Mouse (Mus musculus) left cerebral cortex, adult 2 months (tissue): ENCODE data around the gene Il12rb1. TPM values are rescaled to one million over a fixed set of nuclear protein-coding genes. Genes with fewer than 3 reads are reported as not detected.

ENCODE experiments used
- DNase-seq, 2 experiments: peaks; one replicate each; pipeline ENCODE4 v3.0.0; 2021 to 2022; ENCODE audit warnings: low spot score in 2 of 2, mixed read lengths in 1 of 2; ENCODE audit errors: extremely low spot score in 1 of 2
- H3K27ac ChIP-seq: fragments of 200-600 bp; 2 replicates; pipeline ENCODE4 v1.8.1; 2022
- H3K4me3 ChIP-seq: fragments of 200-600 bp; 2 replicates; pipeline ENCODE4 v1.8.1; 2022
- CTCF ChIP-seq: fragments of 200-600 bp; IDR thresholded peaks from 2 replicates; pipeline ENCODE4 v1.8.1; 2022; ENCODE audit warnings: antibody characterized with exemption, mild to moderate bottlenecking, moderate library complexity
- intact Hi-C: fragments of 180-260 bp; cut with DNase I; formaldehyde crosslinking; loops from one replicate; pipeline ENCODE4 v1.15.1; 2025
- total RNA-seq, 2 experiments: library from RNA; stranded (reverse); gene quantifications; 2 replicates each; pipeline ENCODE4 v1.2.3; 2021

The Il12rb1 gene
- total RNA-seq, 2 experiments from 2014 or later = 0.77 to 0.82 TPM

GRCm38 (mm10) chr8:70802786-70803510 lies 5.3 kb upstream of the Il12rb1 start:
- intact Hi-C loops = no loop called here
- peak overlapping the region; percentile 72 for H3K4me3 ChIP-seq

GRCm38 (mm10) chr8:70803761-70804480 lies 4.3 kb upstream of the Il12rb1 start:
- TF ChIP-seq CTCF = no peak
- H3K27ac ChIP-seq = peak overlapping the region; percentile 90
- H3K4me3 ChIP-seq = peak overlapping the region; percentile 72
- peak; percentile 78 to 87 for DNase-seq
- intact Hi-C loops = loop anchor here (2.0 kb wide), 1 partner anchor 35 kb away; the partner anchor contains the start of gene Arrdc2

More at GRCm38 (mm10) chr8:70802786-70803510, 5.3 kb upstream of the Il12rb1 start:
- H3K27ac ChIP-seq = peak overlapping the region; percentile 90
- no peak; the same call in 1 of the 2 replicates for TF ChIP-seq CTCF
- no peak for DNase-seq

- intact Hi-C loops = loop anchor here (2.0 kb wide), 1 partner anchor 34 kb away; the partner anchor contains the start of gene Arrdc2
- peak; percentile 84 to 85 for DNase-seq
- TF ChIP-seq CTCF = no peak
- peak within 1 kb of the TSS; percentile 72 for H3K4me3 ChIP-seq
- H3K27ac ChIP-seq = peak within 1 kb of the TSS; percentile 90
These were observed 3.6 kb upstream of the Il12rb1 start, which contains the start of gene Mast3 for GRCm38 (mm10) chr8:70804481-70805206. Gene Mast3, minus strand, starts transcription at chr8:70805054.

- TF ChIP-seq CTCF = no peak
- Histone ChIP-seq H3K27ac (peak overlapping the region; percentile 67), H3K4me3 (no peak overlapping the region)
- DNase-seq = no peak
- intact Hi-C loops = no loop called here
These were observed 1.7 kb upstream of the Il12rb1 start for GRCm38 (mm10) chr8:70806541-70806940.

GRCm38 (mm10) chr8:70807304-70807703 lies 945 bp upstream of the Il12rb1 start:
- Histone ChIP-seq H3K27ac (peak overlapping the region; percentile 67; the same call in 1 of the 2 replicates), H3K4me3 (no peak overlapping the region)
- no peak for DNase-seq
- intact Hi-C loops = no loop called here
- TF ChIP-seq CTCF = no peak

DNA sequence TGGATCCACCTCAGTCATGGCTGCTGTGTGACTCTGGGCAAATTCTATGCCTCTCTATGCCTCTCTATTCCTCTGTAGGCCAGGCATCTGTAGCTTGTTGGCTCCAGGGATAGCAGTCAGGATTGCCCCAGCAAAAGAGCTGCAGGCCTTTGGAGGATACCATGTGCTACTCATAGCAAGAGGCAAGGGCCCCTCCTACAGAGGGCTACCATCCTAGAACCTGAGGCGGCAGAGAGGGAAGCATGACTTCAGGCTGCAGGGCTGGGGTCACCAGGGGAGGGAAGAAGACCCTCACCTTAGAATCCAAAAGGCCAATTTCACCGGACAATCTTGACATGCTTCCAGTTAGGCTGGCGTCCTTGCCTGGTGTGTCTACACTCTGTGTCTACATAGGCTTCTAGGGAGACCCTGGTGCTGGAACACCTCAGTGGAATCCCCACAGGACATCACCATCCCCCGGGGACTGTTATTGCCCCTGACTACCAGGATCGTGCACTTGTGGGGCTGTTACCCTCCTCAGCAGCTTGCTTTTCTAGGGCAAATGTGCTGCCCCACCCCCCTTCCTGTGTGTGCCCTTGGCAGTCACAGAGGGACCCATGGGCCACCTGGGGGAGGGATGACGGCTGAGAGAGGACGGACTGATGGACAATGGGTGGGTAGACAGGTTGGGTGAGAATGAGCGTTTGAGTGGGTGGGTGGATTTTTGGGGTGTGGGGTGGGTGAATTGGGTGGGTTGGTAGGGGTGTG lies 879 bp downstream of the Il12rb1 start:
- Histone ChIP-seq H3K4me3 (no peak overlapping the region), H3K27ac (no peak overlapping the region)
- intact Hi-C loops = no loop called here
- no peak for DNase-seq
- TF ChIP-seq CTCF = no peak

- no peak for DNase-seq
- TF ChIP-seq CTCF = no peak
- intact Hi-C loops = no loop called here
- Histone ChIP-seq H3K4me3 (no peak overlapping the region), H3K27ac (no peak overlapping the region)
These were observed 2.9 kb downstream of the Il12rb1 start for GRCm38 (mm10) chr8:70810962-70811680.

GRCm38 (mm10) chr8:70812055-70812454 lies 3.8 kb downstream of the Il12rb1 start:
- no peak for TF ChIP-seq CTCF
- Histone ChIP-seq H3K27ac (no peak overlapping the region), H3K4me3 (no peak overlapping the region)
- intact Hi-C loops = no loop called here
- no peak for DNase-seq

GRCm38 (mm10) chr8:70812885-70813284 lies 4.6 kb downstream of the Il12rb1 start:
- intact Hi-C loops = no loop called here

GRCm38 (mm10) chr8:70816679-70817078 lies 8.4 kb downstream of the Il12rb1 start:
- Histone ChIP-seq H3K4me3 (peak overlapping the region; percentile 36), H3K27ac (no peak overlapping the region)
- peak in 1 of 2 experiments; percentile 46 for DNase-seq
- intact Hi-C loops = no loop called here
- no peak for TF ChIP-seq CTCF

More at GRCm38 (mm10) chr8:70812885-70813284, 4.6 kb downstream of the Il12rb1 start:
- TF ChIP-seq CTCF = no peak
- Histone ChIP-seq H3K27ac (no peak overlapping the region), H3K4me3 (no peak overlapping the region)
- DNase-seq = no peak
